Mouse (Mus musculus): ENCODE measurements around the gene Mocs1. TPM values are rescaled to one million over a fixed set of nuclear protein-coding genes. Genes with fewer than 3 reads are reported as not detected.
"Not testable (repeated sequence)": the region's sequence is repeated elsewhere in the genome, so short reads cannot be mapped to it uniquely, and the experiment has no call there.

The Mocs1 gene
- total RNA-seq, 2 experiments from 2014 or later: 13.9 to 15.6 TPM

DNA sequence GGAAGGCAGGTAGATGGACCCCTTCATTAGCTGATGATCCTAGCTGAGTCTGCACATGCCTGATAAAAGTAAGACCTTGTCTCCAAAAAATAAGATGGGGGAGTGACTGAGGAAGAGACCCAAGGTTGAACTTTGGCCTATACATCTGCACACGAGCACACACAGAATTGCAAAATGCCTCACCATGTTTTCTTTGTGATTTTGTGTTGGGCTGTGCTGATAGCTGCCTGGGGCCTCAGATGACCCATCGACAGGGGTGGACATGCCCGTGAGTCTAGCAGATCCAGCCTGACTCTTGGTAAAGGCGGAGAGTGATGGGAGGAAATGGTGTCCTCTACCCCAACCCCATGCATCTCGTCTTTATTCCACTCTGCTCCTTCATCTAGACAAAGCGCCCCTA, 6.1 kb downstream of the Mocs1 start:
- no peak for DNase-seq (ENCODE audit: extremely low spot score in 1 of 2, low spot score in 2 of 2)
- Histone ChIP-seq H3K4me3 (no peak overlapping the region), H3K27ac (no peak overlapping the region)
- no peak for TF ChIP-seq CTCF (IDR thresholded peaks at IDR 0.05)
- intact Hi-C loops (cut with DNase I): no loop called here

DNA sequence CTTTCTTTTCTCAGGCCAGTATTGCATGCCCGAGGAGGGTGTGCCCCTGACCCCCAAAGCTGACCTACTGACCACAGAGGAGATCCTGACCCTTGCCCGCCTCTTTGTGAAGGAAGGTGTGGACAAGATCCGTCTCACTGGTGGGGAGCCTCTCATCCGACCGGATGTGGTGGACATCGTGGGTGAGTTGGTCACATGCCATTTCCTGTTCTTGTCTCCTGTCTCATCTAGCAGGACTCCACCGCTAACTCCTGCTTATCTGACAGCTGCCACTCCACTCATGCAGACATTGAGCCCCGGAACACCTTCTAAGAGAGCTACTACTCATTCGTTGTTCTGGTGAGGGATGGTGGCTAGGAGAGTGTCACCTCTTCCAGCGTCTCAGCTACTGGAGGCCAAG, 6.9 kb downstream of the Mocs1 start:
- DNase-seq (ENCODE audit: extremely low spot score in 1 of 2, low spot score in 2 of 2): no peak
- no peak overlapping the region for H3K27ac ChIP-seq
- no peak for TF ChIP-seq CTCF (IDR thresholded peaks at IDR 0.05)
- no peak overlapping the region for H3K4me3 ChIP-seq
- intact Hi-C loops (cut with DNase I): no loop called here

- no peak overlapping the region for H3K27ac ChIP-seq
- no peak overlapping the region for H3K4me3 ChIP-seq
- no peak for DNase-seq (ENCODE audit: extremely low spot score in 1 of 2, low spot score in 2 of 2)
- no peak for TF ChIP-seq CTCF (IDR thresholded peaks at IDR 0.05)
- intact Hi-C loops (cut with DNase I): no loop called here
Observed at GRCm38 (mm10) chr17:49436631-49437030, 8.5 kb downstream of the Mocs1 start.

- H3K4me3 ChIP-seq; H3K27ac ChIP-seq; DNase-seq (ENCODE audit: extremely low spot score in 1 of 2, low spot score in 2 of 2); intact Hi-C loops (cut with DNase I): not testable (repeated sequence)
Observed at GRCm38 (mm10) chr17:49437306-49437705, 9.1 kb downstream of the Mocs1 start.

GRCm38 (mm10) chr17:49438822-49439574, 10.8 kb downstream of the Mocs1 start:
- no peak for TF ChIP-seq CTCF (IDR thresholded peaks at IDR 0.05)
- no peak for DNase-seq (ENCODE audit: extremely low spot score in 1 of 2, low spot score in 2 of 2)
- intact Hi-C loops (cut with DNase I): no loop called here
- no peak overlapping the region for H3K27ac ChIP-seq
- no peak overlapping the region for H3K4me3 ChIP-seq

DNA sequence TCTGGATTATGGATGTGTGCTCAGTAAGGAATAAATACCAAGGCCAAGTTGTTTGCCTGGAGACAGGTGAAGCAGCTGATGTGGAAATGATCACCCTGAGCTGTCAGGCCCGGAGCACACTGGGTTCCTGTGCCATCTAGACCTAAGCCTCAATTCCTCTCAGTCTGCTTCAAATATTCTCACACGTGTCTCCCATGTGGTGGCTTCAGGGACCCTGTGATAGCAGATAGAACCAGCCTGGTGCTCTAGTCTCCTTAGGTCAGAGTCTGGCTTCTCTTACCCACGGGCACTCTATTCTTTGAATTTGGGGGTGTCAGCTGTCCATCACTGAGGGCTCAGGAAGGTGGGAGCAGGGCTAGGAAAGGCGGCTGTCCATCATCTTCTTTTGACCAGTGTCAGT, 11.5 kb downstream of the Mocs1 start:
- TF ChIP-seq CTCF (IDR thresholded peaks at IDR 0.05): no peak
- intact Hi-C loops (cut with DNase I): no loop called here
- H3K4me3 ChIP-seq: no peak overlapping the region
- DNase-seq (ENCODE audit: extremely low spot score in 1 of 2, low spot score in 2 of 2): no peak
- H3K27ac ChIP-seq: no peak overlapping the region

DNA sequence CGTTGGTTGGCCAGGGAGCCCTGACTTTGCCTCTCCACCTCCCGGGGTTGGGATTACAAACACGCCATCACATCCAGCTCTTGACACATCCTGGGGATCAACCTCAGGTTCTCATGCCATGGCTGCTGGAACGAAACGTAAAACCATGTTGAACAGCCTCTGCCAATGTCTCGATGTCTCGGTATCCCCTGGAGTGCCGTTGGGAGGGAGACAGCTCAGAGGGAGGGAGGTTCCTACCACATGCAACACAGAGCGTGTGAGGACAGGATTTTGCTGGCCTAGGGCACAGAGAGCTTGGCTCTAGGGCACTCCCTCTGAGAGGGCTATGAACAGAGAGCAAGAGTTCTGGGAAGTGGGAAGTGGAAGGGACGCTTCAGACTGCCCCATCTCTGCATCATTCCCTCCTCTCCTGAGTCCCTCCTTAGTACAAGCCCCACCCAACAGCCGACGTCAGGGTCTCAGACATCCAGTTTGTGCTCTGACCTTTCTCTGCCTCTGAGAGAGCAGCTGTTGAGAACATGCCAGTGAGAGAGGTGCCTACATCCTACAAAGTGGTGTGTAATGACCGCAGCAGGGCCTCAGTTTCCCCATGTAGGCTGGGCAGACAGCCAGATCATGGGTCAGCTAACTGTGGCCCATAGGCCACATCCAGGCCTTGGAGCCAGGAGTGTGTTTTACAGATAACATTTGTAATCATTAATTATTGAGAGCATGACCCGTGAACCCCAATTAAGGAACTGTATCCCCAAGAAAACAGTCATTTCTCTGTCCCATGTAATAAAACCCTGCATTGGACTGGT, 12.4 kb downstream of the Mocs1 start:
- no peak for TF ChIP-seq CTCF (IDR thresholded peaks at IDR 0.05)
- no peak for DNase-seq (ENCODE audit: extremely low spot score in 1 of 2, low spot score in 2 of 2)
- Histone ChIP-seq H3K27ac (no peak overlapping the region), H3K4me3 (no peak overlapping the region)
- intact Hi-C loops (cut with DNase I): no loop called here

DNA sequence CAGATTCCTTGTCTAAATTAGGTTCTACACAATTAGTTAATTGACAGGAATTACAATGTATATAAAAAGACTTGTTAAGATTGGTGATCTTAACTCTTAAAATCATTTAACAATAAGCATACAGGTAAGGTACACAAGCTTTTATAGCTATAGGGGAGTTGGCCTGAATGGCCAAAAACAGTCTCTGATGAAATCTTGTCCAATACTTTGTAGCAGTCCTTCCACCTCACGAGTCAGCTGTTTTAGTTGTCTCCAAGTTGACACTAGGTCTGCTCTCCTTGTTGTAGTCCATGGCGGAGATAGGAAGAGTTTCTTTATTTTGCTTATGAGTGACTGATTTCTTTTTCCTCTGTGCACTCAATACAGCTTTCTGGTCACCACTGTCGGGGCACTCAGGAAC, 14.7 kb downstream of the Mocs1 start:
- DNase-seq (ENCODE audit: extremely low spot score in 1 of 2, low spot score in 2 of 2); H3K4me3 ChIP-seq; H3K27ac ChIP-seq; intact Hi-C loops (cut with DNase I): not testable (repeated sequence)

DNA sequence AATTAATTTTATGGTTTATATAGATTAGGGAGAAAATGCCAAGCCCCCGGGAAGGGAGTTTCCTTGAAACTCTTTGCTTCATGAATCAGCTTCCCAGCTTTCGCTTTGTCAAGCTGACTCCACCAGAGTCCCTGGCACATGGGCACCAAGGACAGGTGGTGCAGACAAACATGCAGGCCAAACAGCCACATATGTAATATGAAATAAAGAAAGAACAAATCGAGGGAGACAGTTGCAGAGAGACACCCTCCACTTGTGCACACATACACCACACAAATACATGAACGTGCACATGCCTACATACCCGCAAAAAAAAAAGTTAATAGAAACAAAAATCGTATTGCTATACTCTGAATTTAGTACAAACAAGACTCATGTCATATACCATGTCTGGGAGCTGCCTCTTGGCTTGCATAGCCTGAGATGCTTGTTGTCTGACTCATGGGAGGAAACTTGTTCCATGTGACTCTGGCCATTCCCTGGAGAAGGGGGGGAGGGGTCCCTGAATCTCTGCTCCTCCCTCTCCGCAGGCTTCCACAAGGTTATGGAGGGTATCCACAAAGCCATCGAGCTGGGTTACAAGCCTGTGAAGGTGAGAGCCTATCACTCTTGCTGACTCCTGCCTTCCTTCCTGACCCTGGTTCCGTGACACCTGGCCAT, 20.5 kb downstream of the Mocs1 start:
- intact Hi-C loops (cut with DNase I): no loop called here
- TF ChIP-seq CTCF (IDR thresholded peaks at IDR 0.05): no peak
- DNase-seq (ENCODE audit: extremely low spot score in 1 of 2, low spot score in 2 of 2): no peak
- no peak overlapping the region for H3K27ac ChIP-seq
- H3K4me3 ChIP-seq: no peak overlapping the region

GRCm38 (mm10) chr17:49449230-49449608, 21.1 kb downstream of the Mocs1 start:
- intact Hi-C loops (cut with DNase I): no loop called here
- Histone ChIP-seq H3K4me3 (no peak overlapping the region), H3K27ac (no peak overlapping the region)
- TF ChIP-seq CTCF (IDR thresholded peaks at IDR 0.05): no peak
- no peak for DNase-seq (ENCODE audit: extremely low spot score in 1 of 2, low spot score in 2 of 2)

DNA sequence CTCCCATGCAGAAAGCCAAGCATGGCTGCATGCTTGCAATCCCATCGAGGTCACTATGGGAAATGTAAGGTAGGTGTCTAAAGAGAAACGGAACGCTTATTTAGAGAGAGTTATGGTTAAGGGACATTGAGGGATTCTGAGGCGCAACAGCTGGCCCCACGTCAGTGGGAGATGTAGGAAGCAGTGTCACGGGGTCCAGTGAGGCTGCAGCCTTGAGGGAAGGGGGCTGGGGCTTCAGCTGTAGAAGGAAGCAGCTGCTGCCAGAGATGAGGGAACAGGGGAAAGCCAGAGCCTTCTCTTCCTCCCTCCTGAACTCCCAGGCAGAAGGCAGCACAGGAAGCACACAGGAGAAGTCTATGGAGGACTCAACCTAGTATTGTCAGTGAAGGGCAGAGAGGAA, 22.8 kb downstream of the Mocs1 start:
- TF ChIP-seq CTCF (IDR thresholded peaks at IDR 0.05): no peak
- DNase-seq (ENCODE audit: extremely low spot score in 1 of 2, low spot score in 2 of 2): no peak
- Histone ChIP-seq H3K4me3 (no peak overlapping the region), H3K27ac (no peak overlapping the region)
- intact Hi-C loops (cut with DNase I): no loop called here

DNA sequence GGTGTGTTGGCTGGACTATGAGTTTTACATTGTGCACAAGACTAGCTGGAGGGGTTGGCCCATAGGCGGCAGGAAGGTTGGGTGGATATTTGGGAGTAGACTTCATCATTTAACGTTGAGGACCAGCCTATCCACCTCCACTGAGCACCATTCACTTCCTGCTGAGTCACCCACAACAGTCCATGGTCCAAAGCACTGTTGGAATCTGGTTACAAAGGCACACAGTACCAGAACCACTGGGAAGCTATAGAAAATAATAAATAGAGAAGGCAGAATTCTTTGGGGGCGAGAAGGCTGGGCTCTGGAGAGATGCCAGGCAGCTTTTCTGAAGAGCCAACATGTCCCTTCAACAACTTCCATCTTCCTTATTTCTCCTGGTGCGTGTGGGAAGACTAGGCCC, 28.2 kb downstream of the Mocs1 start:
- intact Hi-C loops (cut with DNase I): no loop called here
- no peak for DNase-seq (ENCODE audit: extremely low spot score in 1 of 2, low spot score in 2 of 2)
- Histone ChIP-seq H3K4me3 (no peak overlapping the region), H3K27ac (no peak overlapping the region)
- no peak for TF ChIP-seq CTCF (IDR thresholded peaks at IDR 0.05)

Measured in left cerebral cortex, adult 2 months (tissue).